Mouse (Mus musculus) kidney, embryonic 15.5 days (tissue): Measurements from ENCODE around the gene Ell. TPM values are rescaled to one million over a fixed set of nuclear protein-coding genes. Genes with fewer than 3 reads are reported as not detected.
"Not testable (repeated sequence)": the region's sequence is repeated elsewhere in the genome, so short reads cannot be mapped to it uniquely, and the experiment has no call there.

Source experiments
- ATAC-seq: fragments of 200-750 bp; cut with Nextera tagmentation; replicated peaks from 2 replicates; pipeline ENCODE4 v1.8.0; 2017; ENCODE audit warnings: moderate TSS enrichment; ENCODE audit not compliant: low FRiP score
- H3K27ac ChIP-seq: fragments of 300-500 bp; sonication (generic); 2 replicates; pipeline ENCODE4 v1.5.1; 2015; ENCODE audit warnings: mild to moderate bottlenecking, inconsistent platforms
- H3K27me3 ChIP-seq: fragments of 300-500 bp; sonication (generic); 2 replicates; pipeline ENCODE4 v1.6.1; 2015; ENCODE audit warnings: inconsistent platforms
- H3K36me3 ChIP-seq: fragments of 300-500 bp; sonication (generic); 2 replicates; pipeline ENCODE4 v1.6.1; 2015; ENCODE audit warnings: inconsistent platforms
- H3K4me1 ChIP-seq: fragments of 300-500 bp; sonication (generic); 2 replicates; pipeline ENCODE4 v1.6.1; 2015; ENCODE audit warnings: inconsistent platforms
- H3K4me2 ChIP-seq: fragments of 300-500 bp; sonication (generic); 2 replicates; pipeline ENCODE4 v1.6.1; 2015; ENCODE audit warnings: moderate library complexity, mild to moderate bottlenecking, inconsistent platforms
- H3K4me3 ChIP-seq: fragments of 300-500 bp; sonication (generic); replicated peaks from 2 replicates; pipeline ENCODE4 v1.5.1; 2015; ENCODE audit warnings: mild to moderate bottlenecking, inconsistent platforms
- H3K9ac ChIP-seq: fragments of 300-500 bp; sonication (generic); 2 replicates; pipeline ENCODE4 v1.6.1; 2015; ENCODE audit warnings: mild to moderate bottlenecking, inconsistent platforms
- H3K9me3 ChIP-seq: fragments of 300-500 bp; sonication (generic); replicated peaks from 2 replicates; pipeline ENCODE4 v1.6.1; 2016; ENCODE audit warnings: inconsistent platforms
- WGBS: fragments of 180-500 bp; shearing (Covaris S2); methylation state at CpG from one replicate; pipeline ENCODE4 v1.1.7; 2015; ENCODE audit warnings: mixed read lengths; 5-methylcytosine and 5-hydroxymethylcytosine counted together
- polyA plus RNA-seq: library from polyadenylated mRNA; unstranded; fragments of >200 nt; fragmentation: Nextera tagmentation; extraction: Ambion mirVana; gene quantifications from 2 replicates; pipeline ENCODE4 v1.2.1, GENCODE M21; 2015

The Ell gene
- polyA plus RNA-seq, 1 experiment from 2014 or later, result 23.8 TPM

- no peak for ATAC-seq
- Histone ChIP-seq H3K27me3 (no peaks in the 10 kb centered on the region), H3K4me2 (no peak overlapping the region), H3K9ac (no peak overlapping the region), H3K36me3 (peaks cover 96% of the 10 kb centered on the region), H3K27ac (no peak overlapping the region), H3K4me1 (no peaks in the 10 kb centered on the region), H3K9me3 (no peaks in the 10 kb centered on the region), H3K4me3 (no peak overlapping the region)
- WGBS, result 88% methylated on average over 18 of the region's 18 CpGs
These were observed 44.5 kb downstream of the Ell start for GRCm38 (mm10) chr8:70583476-70584387.

GRCm38 (mm10) chr8:70584606-70585257, 45.5 kb downstream of the Ell start:
- H3K4me3 ChIP-seq, result no peak overlapping the region
- H3K27ac ChIP-seq, result no peak overlapping the region
- H3K9me3 ChIP-seq, result no peaks in the 10 kb centered on the region
- H3K4me1 ChIP-seq, result no peaks in the 10 kb centered on the region
- H3K36me3 ChIP-seq, result peaks cover 99% of the 10 kb centered on the region
- 88% methylated on average over 9 of the region's 9 CpGs for WGBS
- ATAC-seq, result peak; percentile 34; the same call in 1 of the 2 replicates
- H3K27me3 ChIP-seq, result no peaks in the 10 kb centered on the region
- H3K9ac ChIP-seq, result no peak overlapping the region
- H3K4me2 ChIP-seq, result no peak overlapping the region

GRCm38 (mm10) chr8:70585258-70585652, 46.0 kb downstream of the Ell start:
- H3K4me1 ChIP-seq, result no peaks in the 10 kb centered on the region
- no peak overlapping the region for H3K4me3 ChIP-seq
- WGBS, result 45% methylated on average over 7 of the region's 7 CpGs
- H3K27ac ChIP-seq, result no peak overlapping the region
- H3K9ac ChIP-seq, result no peak overlapping the region
- no peak overlapping the region for H3K4me2 ChIP-seq
- ATAC-seq, result peak; percentile 37; the same call in 1 of the 2 replicates
- H3K36me3 ChIP-seq, result peaks cover 99% of the 10 kb centered on the region
- H3K9me3 ChIP-seq, result no peaks in the 10 kb centered on the region
- H3K27me3 ChIP-seq, result no peaks in the 10 kb centered on the region

GRCm38 (mm10) chr8:70587955-70588354, 48.7 kb downstream of the Ell start:
- 93% methylated on average over 4 of the region's 4 CpGs for whole genome bisulfite sequencing
- H3K27ac ChIP-seq, H3K9ac ChIP-seq, H3K9me3 ChIP-seq, ATAC-seq, H3K4me3 ChIP-seq, H3K4me2 ChIP-seq, H3K4me1 ChIP-seq, H3K27me3 ChIP-seq: not testable (repeated sequence)
- H3K36me3 ChIP-seq, result peaks cover 94% of the 10 kb centered on the region

GRCm38 (mm10) chr8:70591569-70591968, 52.3 kb downstream of the Ell start:
- Histone ChIP-seq H3K9ac (no peak overlapping the region), H3K36me3 (peaks cover 71% of the 10 kb centered on the region)

GRCm38 (mm10) chr8:70593173-70593572, 53.9 kb downstream of the Ell start:
- 43% methylated on average over 8 of the region's 8 CpGs for WGBS
- peak overlapping the region; percentile 97 for H3K4me2 ChIP-seq
- H3K27ac ChIP-seq, result peak overlapping the region; percentile 92
- H3K9me3 ChIP-seq, result no peaks in the 10 kb centered on the region
- peaks cover 54% of the 10 kb centered on the region for H3K4me1 ChIP-seq
- H3K9ac ChIP-seq, result peak overlapping the region; percentile 11
- H3K27me3 ChIP-seq, result no peaks in the 10 kb centered on the region
- no peak for ATAC-seq
- peak overlapping the region; percentile 75 for H3K4me3 ChIP-seq
- peaks cover 62% of the 10 kb centered on the region for H3K36me3 ChIP-seq

More at GRCm38 (mm10) chr8:70591569-70591968, 52.3 kb downstream of the Ell start:
- Histone ChIP-seq H3K27ac (no peak overlapping the region), H3K9me3 (no peaks in the 10 kb centered on the region), H3K27me3 (no peaks in the 10 kb centered on the region), H3K4me2 (no peak overlapping the region), H3K4me1 (peaks cover 38% of the 10 kb centered on the region), H3K4me3 (no peak overlapping the region)
- 90% methylated on average over 12 of the region's 12 CpGs for WGBS
- no peak for ATAC-seq

GRCm38 (mm10) chr8:70593961-70594609, 54.8 kb downstream of the Ell start, which contains the start of gene Isyna1:
TSS of gene Isyna1 (plus strand) at chr8:70594373.
- Histone ChIP-seq H3K4me1 (peaks cover 63% of the 10 kb centered on the region), H3K27ac (peak within 1 kb of the TSS; percentile 92), H3K9ac (peak within 1 kb of the TSS; percentile 69), H3K4me3 (peak within 1 kb of the TSS; percentile 75), H3K27me3 (no peaks in the 10 kb centered on the region), H3K4me2 (peak within 1 kb of the TSS; percentile 97), H3K9me3 (no peaks in the 10 kb centered on the region), H3K36me3 (peaks cover 56% of the 10 kb centered on the region)
- WGBS, result under 1% methylated on average over 38 of the region's 40 CpGs
- peak; percentile 90 for ATAC-seq

GRCm38 (mm10) chr8:70594621-70595564, 55.6 kb downstream of the Ell start:
- peak overlapping the region; percentile 69 for H3K9ac ChIP-seq
- peak; percentile 19 for ATAC-seq
- H3K27ac ChIP-seq, result peak overlapping the region; percentile 92
- H3K36me3 ChIP-seq, result peaks cover 52% of the 10 kb centered on the region
- H3K4me3 ChIP-seq, result peak overlapping the region; percentile 75
- H3K4me2 ChIP-seq, result peak overlapping the region; percentile 97
- H3K9me3 ChIP-seq, result no peaks in the 10 kb centered on the region
- H3K4me1 ChIP-seq, result peaks cover 71% of the 10 kb centered on the region
- H3K27me3 ChIP-seq, result no peaks in the 10 kb centered on the region
- 8% methylated on average over 82 of the region's 82 CpGs for WGBS

- peak overlapping the region; percentile 75 for H3K4me3 ChIP-seq
- H3K27me3 ChIP-seq, result no peaks in the 10 kb centered on the region
- ATAC-seq, result no peak
- WGBS, result 94% methylated on average over 12 of the region's 12 CpGs
- no peaks in the 10 kb centered on the region for H3K9me3 ChIP-seq
- no peak overlapping the region for H3K27ac ChIP-seq
- peak overlapping the region; percentile 97 for H3K4me2 ChIP-seq
- H3K36me3 ChIP-seq, result peaks cover 46% of the 10 kb centered on the region
- H3K4me1 ChIP-seq, result peaks cover 80% of the 10 kb centered on the region
- H3K9ac ChIP-seq, result no peak overlapping the region
These were observed 56.6 kb downstream of the Ell start for GRCm38 (mm10) chr8:70595811-70596210.

- H3K9ac ChIP-seq, result no peak overlapping the region
- no peak for ATAC-seq
- no peak overlapping the region for H3K4me3 ChIP-seq
- 87% methylated on average over 18 of the region's 18 CpGs for WGBS
- H3K4me1 ChIP-seq, result peaks cover 84% of the 10 kb centered on the region
- H3K27ac ChIP-seq, result no peak overlapping the region
- peaks cover 43% of the 10 kb centered on the region for H3K36me3 ChIP-seq
- no peak overlapping the region for H3K4me2 ChIP-seq
- no peaks in the 10 kb centered on the region for H3K9me3 ChIP-seq
- H3K27me3 ChIP-seq, result no peaks in the 10 kb centered on the region
These were observed 57.0 kb downstream of the Ell start for GRCm38 (mm10) chr8:70596216-70596615.
